Mouse (Mus musculus) CD4-positive, CD25-positive, alpha-beta regulatory T cell, adult 2 months (primary cell): ENCODE measurements at regions not wholly inside any gene's neighbourhood (a gene's known extent, or its start where the extent isn't known, plus 50 kb on each side); places are given as distances from the start of the nearest gene placed in this dataset.

ENCODE experiments used
- DNase-seq: peaks from one replicate; pipeline ENCODE4 v3.0.0-alpha.2; 2012; ENCODE audit warnings: low read depth, low spot score

- no peak for DNase-seq
Observed at GRCm38 (mm10) chr1:144452141-144452540, 115.3 kb downstream of the Rgs21 start.

- no peak for DNase-seq
Observed at GRCm38 (mm10) chr1:144451731-144452130, 115.7 kb downstream of the Rgs21 start.

GRCm38 (mm10) chr1:144436617-144437016 lies 130.8 kb downstream of the Rgs21 start:
- DNase-seq = no peak

- no peak for DNase-seq
Observed at GRCm38 (mm10) chr1:144432816-144433215, 134.7 kb downstream of the Rgs21 start.

- peak; percentile 10 for DNase-seq
Observed at GRCm38 (mm10) chr1:144431535-144432276, 135.8 kb downstream of the Rgs21 start.

GRCm38 (mm10) chr1:144421374-144421773 lies 146.1 kb downstream of the Rgs21 start:
- no peak for DNase-seq

- DNase-seq = peak; percentile 83
Observed at GRCm38 (mm10) chr1:144406387-144407383, 157.6 kb upstream of the Rgs1 start.

GRCm38 (mm10) chr1:144405724-144406123 lies 156.7 kb upstream of the Rgs1 start:
- DNase-seq = no peak

GRCm38 (mm10) chr1:144405031-144405430 lies 156.0 kb upstream of the Rgs1 start:
- no peak for DNase-seq

GRCm38 (mm10) chr1:144379991-144380594 lies 131.1 kb upstream of the Rgs1 start:
- peak; percentile 63 for DNase-seq

- DNase-seq = no peak
Observed at GRCm38 (mm10) chr1:144374121-144374520, 125.1 kb upstream of the Rgs1 start.

- DNase-seq = no peak
Observed at GRCm38 (mm10) chr1:144367492-144367891, 118.5 kb upstream of the Rgs1 start.

GRCm38 (mm10) chr1:144355560-144356310 lies 106.7 kb upstream of the Rgs1 start:
- DNase-seq = peak; percentile 35

GRCm38 (mm10) chr1:144355041-144355440 lies 106.0 kb upstream of the Rgs1 start:
- no peak for DNase-seq

GRCm38 (mm10) chr1:144353320-144353719 lies 104.3 kb upstream of the Rgs1 start:
- peak; percentile 69 for DNase-seq

GRCm38 (mm10) chr1:144343820-144344219 lies 94.8 kb upstream of the Rgs1 start:
- DNase-seq = no peak

- DNase-seq = no peak
Observed at GRCm38 (mm10) chr1:144343299-144343698, 94.3 kb upstream of the Rgs1 start.

GRCm38 (mm10) chr1:144337572-144337971 lies 88.5 kb upstream of the Rgs1 start:
- DNase-seq = peak; percentile 58

GRCm38 (mm10) chr1:144330365-144331050 lies 81.5 kb upstream of the Rgs1 start:
- peak; percentile 88 for DNase-seq

- no peak for DNase-seq
Observed at GRCm38 (mm10) chr1:144319406-144319805, 70.4 kb upstream of the Rgs1 start.

GRCm38 (mm10) chr1:144318289-144318688 lies 69.2 kb upstream of the Rgs1 start:
- DNase-seq = no peak
